Mouse (Mus musculus) E14TG2a.4 (cell line): Measurements from ENCODE around the gene Ggcx.

Experiments
- H3K27me3 ChIP-seq: 2 replicates; pipeline ENCODE4 v1.6.1; 2014; ENCODE audit warnings: low read length, control low read depth; ENCODE audit not compliant: insufficient read depth
- H3K36me3 ChIP-seq: 2 replicates; pipeline ENCODE4 v1.6.1; 2014; ENCODE audit warnings: low read length, control low read depth; ENCODE audit not compliant: insufficient read depth
- H3K4me1 ChIP-seq: replicated peaks from 2 replicates; pipeline ENCODE4 v1.6.1; 2014; ENCODE audit warnings: low read depth, low read length, control low read depth
- H3K4me3 ChIP-seq: replicated peaks from 2 replicates; pipeline ENCODE4 v1.5.1; 2014; ENCODE audit warnings: mild to moderate bottlenecking, low read length
- H3K9me3 ChIP-seq: 2 replicates; pipeline ENCODE4 v1.6.1; 2014; ENCODE audit warnings: low read length, control low read depth
- CTCF ChIP-seq: conservative IDR thresholded peaks from 2 replicates; pipeline ENCODE4 v1.5.1; 2014; ENCODE audit warnings: low read length
- NANOG ChIP-seq: IDR thresholded peaks from 2 replicates; pipeline ENCODE4 v1.6.1; 2014; ENCODE audit warnings: borderline replicate concordance, low read length, mixed read lengths
- POU5F1 ChIP-seq: IDR thresholded peaks from 2 replicates; pipeline ENCODE4 v1.6.1; 2014; ENCODE audit warnings: low read length, borderline replicate concordance

Ggcx gene

GRCm38 (mm10) chr6:72373184-72373583 is 40.9 kb upstream of the Ggcx start:
- H3K27me3 ChIP-seq = peaks cover 22% of the 10 kb centered on the region
- H3K4me1 ChIP-seq = peaks cover 18% of the 10 kb centered on the region
- no peaks in the 10 kb centered on the region for H3K36me3 ChIP-seq
- no peaks in the 10 kb centered on the region for H3K9me3 ChIP-seq
- TF ChIP-seq CTCF (no peak), POU5F1 (no peak), NANOG (no peak)
- no peak overlapping the region for H3K4me3 ChIP-seq

DNA sequence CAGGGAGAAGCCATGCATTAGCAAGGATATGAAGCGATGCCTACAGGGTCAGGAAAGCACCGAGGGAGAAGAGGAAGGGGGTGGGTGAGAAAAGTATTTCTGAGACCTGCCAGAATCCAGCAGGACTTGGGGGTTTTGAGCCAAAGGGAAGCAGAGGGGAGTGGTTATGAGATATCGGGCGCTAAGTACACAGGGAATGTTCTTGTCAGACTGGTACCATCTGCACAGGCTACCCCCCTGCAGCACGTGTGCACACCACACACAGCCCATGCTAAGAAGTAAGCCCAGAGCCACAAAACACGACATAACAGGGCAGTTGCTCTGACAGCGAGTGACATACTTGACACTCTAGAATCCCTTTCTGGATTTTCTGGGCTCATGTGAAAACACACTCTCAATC is 39.9 kb upstream of the Ggcx start:
- no peak for TF ChIP-seq POU5F1
- no peak for TF ChIP-seq NANOG
- TF ChIP-seq CTCF = no peak
- H3K27me3 ChIP-seq = peaks cover 32% of the 10 kb centered on the region

DNA sequence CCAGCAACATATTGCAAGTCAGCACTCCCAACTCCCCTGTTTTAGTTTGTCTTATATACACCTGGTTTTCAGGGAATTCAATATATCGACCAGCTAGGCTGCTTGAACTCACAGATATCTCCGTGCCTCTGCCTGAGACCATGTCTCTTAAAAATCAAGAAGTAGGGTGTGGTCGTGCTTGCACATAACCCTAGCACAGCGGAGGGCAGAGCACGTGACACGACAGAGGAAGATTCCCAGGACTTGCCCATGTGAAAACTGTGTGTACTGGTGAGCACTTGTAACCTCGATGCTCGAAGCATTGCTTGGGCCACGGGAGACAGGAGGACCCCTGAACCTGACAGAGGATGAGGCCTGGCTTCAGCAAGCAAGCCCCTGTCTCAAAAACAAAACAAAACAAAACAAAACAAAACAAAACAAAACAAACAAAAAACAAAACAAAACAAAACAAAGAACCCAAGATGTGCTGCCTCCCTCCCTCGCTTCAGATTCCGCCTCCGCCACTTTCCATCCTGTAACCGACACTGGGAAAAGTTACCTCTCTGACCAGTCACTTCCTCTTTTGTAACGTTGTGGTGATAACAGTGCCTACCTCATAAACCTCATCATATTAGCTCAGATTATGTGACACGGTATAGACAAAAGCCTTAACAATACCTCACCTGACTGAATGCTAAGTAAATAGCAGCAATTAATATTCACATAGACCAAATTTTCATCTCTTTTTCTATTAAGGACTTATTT is 39.1 kb upstream of the Ggcx start:
- peaks cover 40% of the 10 kb centered on the region for H3K27me3 ChIP-seq
- peaks cover 19% of the 10 kb centered on the region for H3K4me1 ChIP-seq
- no peak overlapping the region for H3K4me3 ChIP-seq
- TF ChIP-seq NANOG (no peak), CTCF (no peak), POU5F1 (no peak)
- H3K36me3 ChIP-seq = no peaks in the 10 kb centered on the region
- no peaks in the 10 kb centered on the region for H3K9me3 ChIP-seq

More for the DNA sequence above, 39.9 kb upstream of the Ggcx start:
- Histone ChIP-seq H3K4me3 (no peak overlapping the region), H3K36me3 (no peaks in the 10 kb centered on the region), H3K9me3 (no peaks in the 10 kb centered on the region), H3K4me1 (peaks cover 18% of the 10 kb centered on the region)

DNA sequence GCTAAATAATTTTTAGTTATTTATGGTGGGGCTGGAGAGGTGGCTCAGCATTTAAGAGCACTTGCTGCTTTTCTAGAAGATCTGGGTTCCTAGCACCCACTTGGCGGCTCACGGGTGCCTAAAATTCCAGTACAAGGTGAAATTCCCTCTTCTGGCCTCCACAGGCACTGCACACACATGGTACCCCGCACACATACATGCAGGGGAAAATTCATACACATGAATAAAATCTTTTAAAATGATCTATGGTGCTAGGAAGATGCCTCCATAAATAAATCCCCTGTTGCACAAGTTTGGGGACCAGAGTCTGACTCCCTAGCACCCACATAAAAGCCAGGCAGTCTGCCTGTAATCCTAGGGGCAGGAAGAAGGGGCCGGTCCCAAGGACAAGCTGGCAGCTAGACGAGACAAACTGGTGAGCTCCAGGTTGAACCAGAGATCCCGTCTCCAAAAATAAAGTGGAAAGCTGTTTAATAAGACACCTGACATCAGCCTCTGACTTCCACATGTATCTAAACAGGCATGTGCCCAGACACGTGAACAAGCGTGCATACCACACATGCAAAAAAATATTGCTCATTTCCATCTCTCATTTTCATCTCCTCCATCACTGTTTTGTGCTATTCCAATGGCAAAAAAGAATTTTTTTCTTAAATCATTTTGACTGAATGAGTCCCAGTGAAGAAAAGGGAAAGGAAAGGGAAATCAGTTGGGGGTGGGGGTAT is 35.4 kb upstream of the Ggcx start:
- peaks cover 9% of the 10 kb centered on the region; the same call in 1 of the 2 replicates for H3K4me1 ChIP-seq
- no peak overlapping the region for H3K4me3 ChIP-seq
- no peaks in the 10 kb centered on the region for H3K36me3 ChIP-seq
- peaks cover 57% of the 10 kb centered on the region for H3K27me3 ChIP-seq
- no peaks in the 10 kb centered on the region for H3K9me3 ChIP-seq
- TF ChIP-seq POU5F1 = no peak
- TF ChIP-seq NANOG = no peak
- no peak; the same call in 1 of the 2 replicates for TF ChIP-seq CTCF

- Histone ChIP-seq H3K27me3 (peaks cover 57% of the 10 kb centered on the region), H3K4me3 (peak overlapping the region; percentile 82), H3K36me3 (no peaks in the 10 kb centered on the region), H3K4me1 (peaks cover 9% of the 10 kb centered on the region; the same call in 1 of the 2 replicates), H3K9me3 (no peaks in the 10 kb centered on the region)
- TF ChIP-seq NANOG = no peak
- TF ChIP-seq CTCF = no peak
- no peak for TF ChIP-seq POU5F1
Measured at GRCm38 (mm10) chr6:72379377-72380130, 34.6 kb upstream of the Ggcx start.

DNA sequence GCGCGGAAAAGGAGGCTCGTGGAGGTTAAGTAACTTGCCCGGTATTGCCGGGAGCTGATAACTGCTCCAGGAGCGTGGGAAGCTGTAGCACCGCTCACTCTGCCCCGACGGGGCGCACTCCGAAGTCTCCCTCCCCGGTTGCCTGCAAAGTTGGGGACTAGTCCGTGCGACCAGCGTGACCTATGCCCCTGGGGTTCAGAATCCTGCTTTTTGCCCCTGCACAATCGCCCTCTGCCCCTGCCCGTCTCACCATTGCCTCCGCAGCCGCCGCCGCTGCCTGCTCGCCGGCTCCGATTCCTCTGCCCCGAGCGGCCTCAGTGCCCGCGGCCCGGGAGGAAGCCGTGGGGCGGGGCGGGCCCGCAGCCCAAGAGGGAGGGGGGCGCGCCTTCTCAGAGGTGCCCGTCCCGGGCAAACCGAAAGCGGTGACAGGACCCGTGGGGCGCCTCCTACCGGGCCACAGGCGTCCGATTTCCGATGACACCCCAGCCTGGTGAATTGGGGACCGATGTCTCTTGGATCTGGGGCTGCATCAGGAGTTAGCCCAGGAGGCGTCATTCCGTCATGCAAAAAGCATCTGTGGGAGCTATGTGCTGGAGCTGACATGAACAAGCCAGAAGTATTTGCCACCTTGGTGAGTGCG is 33.9 kb upstream of the Ggcx start, which contains the start of gene Vamp5:
Vamp5 (minus strand) TSS at position 338 of the 640 bp plus-strand sequence.
- Histone ChIP-seq H3K4me1 (peaks cover 9% of the 10 kb centered on the region; the same call in 1 of the 2 replicates), H3K36me3 (no peaks in the 10 kb centered on the region), H3K27me3 (peaks cover 60% of the 10 kb centered on the region), H3K9me3 (no peaks in the 10 kb centered on the region), H3K4me3 (peak within 1 kb of the TSS; percentile 82)
- TF ChIP-seq POU5F1 = no peak
- TF ChIP-seq NANOG = no peak
- 0 out of 2 replicates have a peak, but pooled peaks have one; percentile 6 for TF ChIP-seq CTCF

GRCm38 (mm10) chr6:72382494-72382893 is 31.6 kb upstream of the Ggcx start:
- Histone ChIP-seq H3K4me3 (no peak overlapping the region), H3K36me3 (no peaks in the 10 kb centered on the region), H3K27me3 (peaks cover 56% of the 10 kb centered on the region), H3K4me1 (peaks cover 9% of the 10 kb centered on the region; the same call in 1 of the 2 replicates), H3K9me3 (no peaks in the 10 kb centered on the region)
- TF ChIP-seq NANOG (no peak), CTCF (no peak), POU5F1 (no peak)

DNA sequence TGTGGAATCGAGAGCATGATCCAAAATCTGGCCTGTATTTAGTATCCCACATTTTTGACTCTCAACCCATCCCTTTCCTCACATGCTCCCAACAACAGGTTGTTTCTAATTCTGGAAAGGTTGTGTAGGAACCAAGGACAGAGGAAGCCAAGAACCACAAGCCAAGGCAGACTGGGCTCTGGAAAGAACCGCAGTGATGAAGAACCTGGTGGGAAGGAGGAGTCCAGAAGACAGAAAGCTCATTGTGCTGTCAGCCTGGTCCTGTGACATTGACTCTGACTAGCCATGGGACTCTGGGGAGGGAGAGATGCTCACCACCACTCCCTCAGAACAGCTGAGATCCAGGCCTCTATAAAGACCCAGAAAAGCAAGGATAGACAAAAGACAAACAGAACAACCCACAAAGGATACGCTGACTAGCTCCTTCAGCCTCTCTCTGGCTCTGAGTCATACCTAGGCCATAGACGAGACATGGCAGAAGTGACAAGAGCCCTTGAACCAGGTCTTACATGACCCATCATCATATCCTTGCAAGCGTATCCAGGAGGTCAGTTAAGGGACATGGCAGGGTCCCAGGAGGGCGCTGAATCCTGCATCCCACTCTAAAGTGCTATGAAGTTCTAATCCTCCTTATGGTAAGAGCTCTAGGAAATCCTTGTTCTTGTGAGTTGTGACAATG is 30.8 kb upstream of the Ggcx start:
- TF ChIP-seq NANOG = no peak
- H3K4me1 ChIP-seq = peaks cover 9% of the 10 kb centered on the region; the same call in 1 of the 2 replicates
- no peak overlapping the region for H3K4me3 ChIP-seq
- H3K27me3 ChIP-seq = peaks cover 58% of the 10 kb centered on the region
- H3K36me3 ChIP-seq = no peaks in the 10 kb centered on the region
- no peaks in the 10 kb centered on the region for H3K9me3 ChIP-seq
